Mouse (Mus musculus): ENCODE measurements around the gene Myb.

GRCm38 (mm10) chr10:21161359-21162094 is 743 bp upstream of the Myb start:
- TF ChIP-seq POLR2A (IDR thresholded peaks at IDR 0.05; ENCODE audit: control insufficient read depth, extremely low read depth, insufficient read depth, low read length, poor library complexity) = peak; percentile 48; the same call in 1 of the 2 replicates
- TF ChIP-seq CTCF (IDR thresholded peaks at IDR 0.05; ENCODE audit: borderline replicate concordance, control insufficient read depth, extremely low read depth, insufficient read depth, low read length, poor library complexity) = no peak

Data from thymus, adult 2 months (tissue).